8 mouse cellular contexts compared by ENCODE assay signal in the genomic region with DNA sequence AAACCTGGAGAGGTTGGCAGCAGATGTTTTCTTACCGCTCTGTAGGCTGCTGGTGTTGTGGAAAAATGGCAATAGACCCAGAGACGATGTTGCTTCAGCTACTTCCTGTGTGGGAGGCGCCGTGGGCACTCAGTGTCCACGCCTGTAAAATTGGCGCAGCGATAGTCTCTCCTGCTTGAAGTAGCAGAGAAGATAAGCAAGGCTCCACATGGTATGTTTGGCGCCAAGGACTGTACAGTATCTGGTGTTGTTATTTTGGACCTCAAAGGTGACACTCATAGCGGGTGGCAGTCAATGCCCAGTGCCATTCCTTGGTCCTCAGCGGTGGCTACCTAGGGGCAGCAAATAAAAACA. TPM values are rescaled to one million over a fixed set of nuclear protein-coding genes. Genes with fewer than 3 reads are reported as not detected.
A peak's percentile ranks its signal among the peaks of the same experiment; 100 is the strongest.
DNase-seq lines count a peak whose midpoint lies in the region; ATAC-seq and TF ChIP-seq lines count a peak whose summit lies in the region.

No protein-coding gene starts in this region.

- no peak for TF ChIP-seq CTCF in ES-Bruce4 (IDR thresholded peaks at IDR 0.05; ENCODE audit: low read depth, low read length)

- H3K36me3 ChIP-seq in ES-Bruce4 (ENCODE audit: control insufficient read depth, insufficient read depth, low read length, poor library complexity, severe bottlenecking), result no peaks in the 10 kb centered on the region
- no peaks in the 10 kb centered on the region for H3K36me3 ChIP-seq in embryonic facial prominence, embryonic 10.5 days (replicated peaks)
- no peaks in the 10 kb centered on the region for H3K36me3 ChIP-seq in heart, embryonic 15.5 days
- no peaks in the 10 kb centered on the region for H3K36me3 ChIP-seq in neural tube, embryonic 14.5 days (ENCODE audit: control insufficient read depth, insufficient read depth, low read length)

- H3K27ac ChIP-seq in ES-Bruce4 (ENCODE audit: insufficient read depth, low read length), result peak overlapping the region; percentile 74
- H3K27ac ChIP-seq in embryonic facial prominence, embryonic 10.5 days (replicated peaks), result peak overlapping the region; percentile 66
- H3K27ac ChIP-seq in heart, embryonic 15.5 days, result peak overlapping the region; percentile 69
- peak overlapping the region; percentile 60; the same call in 1 of the 2 replicates for H3K27ac ChIP-seq in neural tube, embryonic 14.5 days (ENCODE audit: low read depth, low read length)

- H3K4me2 ChIP-seq in heart, embryonic 15.5 days, result peak overlapping the region; percentile 58
- peak overlapping the region; percentile 4; the same call in 1 of the 2 replicates for H3K4me2 ChIP-seq in neural tube, embryonic 14.5 days (ENCODE audit: low read depth, low read length)

- no peaks in the 10 kb centered on the region for H3K27me3 ChIP-seq in ES-Bruce4 (ENCODE audit: control insufficient read depth, insufficient read depth, low read length, poor library complexity, severe bottlenecking)
- H3K27me3 ChIP-seq in embryonic facial prominence, embryonic 10.5 days (replicated peaks; ENCODE audit: low read depth, poor library complexity, severe bottlenecking), result peaks cover 97% of the 10 kb centered on the region
- no peaks in the 10 kb centered on the region for H3K27me3 ChIP-seq in heart, embryonic 15.5 days
- H3K27me3 ChIP-seq in neural tube, embryonic 14.5 days (ENCODE audit: control insufficient read depth, insufficient read depth, low read length), result no peaks in the 10 kb centered on the region

- TF ChIP-seq EP300 in ES-Bruce4 (IDR thresholded peaks at IDR 0.05; ENCODE audit: insufficient read depth, low read depth, low read length), result no peak

- DNase-seq in embryonic facial prominence, embryonic 10.5 days (ENCODE audit: low spot score), result no peak
- DNase-seq in liver, result peak; percentile 42
- no peak for DNase-seq in layer of hippocampus, postnatal 36 days
- no peak for DNase-seq in kidney, adult 11 months

- H3K9me3 ChIP-seq in ES-Bruce4 (replicated peaks; ENCODE audit: control insufficient read depth, insufficient read depth, low read length, poor library complexity, severe bottlenecking), result no peaks in the 10 kb centered on the region
- H3K9me3 ChIP-seq in embryonic facial prominence, embryonic 10.5 days, result no peaks in the 10 kb centered on the region
- H3K9me3 ChIP-seq in heart, embryonic 15.5 days (replicated peaks), result no peaks in the 10 kb centered on the region
- H3K9me3 ChIP-seq in neural tube, embryonic 14.5 days (ENCODE audit: control insufficient read depth, low read length), result no peaks in the 10 kb centered on the region

- peak overlapping the region; percentile 27 for H3K4me3 ChIP-seq in ES-Bruce4 (ENCODE audit: low read depth, low read length)
- H3K4me3 ChIP-seq in embryonic facial prominence, embryonic 10.5 days, result peak overlapping the region; percentile 42
- peak overlapping the region; percentile 29 for H3K4me3 ChIP-seq in heart, embryonic 15.5 days
- H3K4me3 ChIP-seq in neural tube, embryonic 14.5 days (ENCODE audit: low read depth, low read length), result no peak overlapping the region

- 6% methylated on average over 10 of the region's 10 CpGs for WGBS in embryonic facial prominence, embryonic 10.5 days
- 6% methylated on average over 10 of the region's 10 CpGs for WGBS in heart, embryonic 15.5 days
- 15% methylated on average over 10 of the region's 10 CpGs for WGBS in neural tube, embryonic 14.5 days

- peak overlapping the region; percentile 6; the same call in 1 of the 2 replicates for H3K9ac ChIP-seq in ES-Bruce4 (ENCODE audit: low read depth, poor library complexity, severe bottlenecking)
- H3K9ac ChIP-seq in heart, embryonic 15.5 days, result 0 out of 2 replicates have a peak overlapping the region, but pooled peaks have one; percentile 1
- H3K9ac ChIP-seq in neural tube, embryonic 14.5 days (replicated peaks; ENCODE audit: low read depth, low read length), result no peak overlapping the region

- no peak for TF ChIP-seq POLR2A in ES-Bruce4 (IDR thresholded peaks at IDR 0.05; ENCODE audit: insufficient read depth, low read length)

- 0 out of 2 replicates have a peak, but pooled peaks have one; percentile 24 for ATAC-seq in heart, embryonic 15.5 days (replicated peaks; ENCODE audit: insufficient number of reproducible peaks, insufficient read depth, low FRiP score, low read depth)
- ATAC-seq in neural tube, embryonic 14.5 days (ENCODE audit: low read depth), result no peak; the same call in 1 of the 2 replicates
- ATAC-seq in activated CD4-positive, CD25-positive, alpha-beta regulatory T cell, adult 4 months, result no peak

- H3K4me1 ChIP-seq in ES-Bruce4 (ENCODE audit: control insufficient read depth, insufficient read depth, low read length), result peaks cover 30% of the 10 kb centered on the region
- H3K4me1 ChIP-seq in embryonic facial prominence, embryonic 10.5 days, result peaks cover 65% of the 10 kb centered on the region
- H3K4me1 ChIP-seq in heart, embryonic 15.5 days (replicated peaks), result peaks cover 70% of the 10 kb centered on the region
- H3K4me1 ChIP-seq in neural tube, embryonic 14.5 days (ENCODE audit: control insufficient read depth, insufficient read depth, low read length), result peaks cover 35% of the 10 kb centered on the region

RNA-seq across cellular contexts. Expression of a gene that starts 34.7 kb away (rescaled TPM):
- polyA plus RNA-seq in ES-Bruce4 (2011; ENCODE audit: insufficient read depth, insufficient read length, low read depth, missing spikeins), result 9.3 and 15.9 TPM in 2 replicates
- polyA plus RNA-seq in embryonic facial prominence, embryonic 10.5 days (2016; fragmentation: Nextera tagmentation; extraction: Ambion mirVana), result 5.0 and 5.2 TPM in 2 replicates
- polyA plus RNA-seq in heart, embryonic 15.5 days (2015; fragmentation: Nextera tagmentation; extraction: Ambion mirVana), result 149 and 153 TPM in 2 replicates
- 9.1 and 10.3 TPM in 2 replicates for polyA plus RNA-seq in neural tube, embryonic 14.5 days (2014; fragmentation: Nextera tagmentation; extraction: Ambion mirVana)
- 10 to 100 TPM in 1 of 2 experiments, 1 to 10 TPM in 1; 3.0 to 10.2 TPM for polyA plus RNA-seq in activated CD4-positive, CD25-positive, alpha-beta regulatory T cell, adult 4 months (2017; shearing (Covaris generic))
- 1 to 10 TPM; 8.1 to 8.7 TPM for total RNA-seq in layer of hippocampus, postnatal 36 days (2021)
